Mouse (Mus musculus) retina, postnatal 1 day (tissue): Measurements from ENCODE around the gene Myzap.

Experiments used
- DNase-seq: peaks from one replicate; pipeline ENCODE4 v3.0.0-alpha.2; 2012

The Myzap gene

DNA sequence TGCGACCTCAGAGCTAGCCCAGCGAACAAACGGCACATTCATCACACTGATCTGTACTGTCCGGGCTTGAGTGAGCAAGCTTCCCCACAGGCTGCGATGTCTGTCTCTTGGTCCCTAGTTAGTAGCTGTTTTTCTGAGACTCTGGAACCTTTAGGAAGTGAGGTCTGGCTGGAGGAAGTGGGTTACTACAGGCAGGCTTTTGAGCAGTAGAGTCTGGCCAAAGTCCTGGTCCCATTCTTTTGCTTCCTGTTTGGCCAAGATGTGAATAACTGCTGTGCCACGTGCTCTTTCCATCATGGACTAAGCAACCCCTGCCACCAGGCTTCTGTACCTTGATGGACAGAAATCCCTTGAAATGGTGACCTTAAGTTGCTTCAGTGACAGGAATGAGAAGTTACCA lies 4.7 kb upstream of the Myzap start:
- no peak for DNase-seq

DNA sequence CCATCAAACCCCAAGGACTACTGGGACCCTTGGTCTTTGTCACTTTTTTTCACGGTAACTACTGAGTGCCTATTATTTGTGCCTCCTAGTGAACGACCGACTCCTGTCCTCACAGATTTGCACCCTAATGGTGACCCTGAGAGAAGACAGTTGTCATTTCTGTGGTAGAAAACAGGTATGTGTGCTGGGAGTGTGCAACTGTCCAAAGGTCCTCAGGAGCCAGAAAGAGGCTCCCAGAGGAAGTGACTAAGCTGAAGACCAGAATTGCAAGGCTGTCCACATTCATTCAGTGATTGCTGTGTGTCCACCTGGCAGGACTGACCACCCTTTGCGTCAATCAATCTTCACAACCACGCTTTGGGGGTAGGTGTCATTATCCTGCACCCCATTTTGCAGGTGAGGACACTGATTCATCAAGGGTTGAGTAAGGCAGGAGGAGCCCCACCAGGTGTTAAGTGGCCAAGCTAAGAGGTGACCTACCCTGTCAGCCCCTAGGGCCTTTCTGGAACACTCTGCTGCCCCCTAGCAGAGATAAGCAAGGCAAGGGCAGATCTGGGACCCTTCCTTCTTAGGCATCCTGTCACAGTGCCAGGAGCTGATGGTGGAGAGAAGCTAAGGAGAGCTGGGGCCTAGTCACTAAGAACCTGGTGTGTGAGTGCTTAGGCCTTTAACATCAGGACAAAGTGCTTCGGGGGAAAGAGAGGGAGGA lies 571 bp upstream of the Myzap start:
- peak; percentile 24 for DNase-seq

DNA sequence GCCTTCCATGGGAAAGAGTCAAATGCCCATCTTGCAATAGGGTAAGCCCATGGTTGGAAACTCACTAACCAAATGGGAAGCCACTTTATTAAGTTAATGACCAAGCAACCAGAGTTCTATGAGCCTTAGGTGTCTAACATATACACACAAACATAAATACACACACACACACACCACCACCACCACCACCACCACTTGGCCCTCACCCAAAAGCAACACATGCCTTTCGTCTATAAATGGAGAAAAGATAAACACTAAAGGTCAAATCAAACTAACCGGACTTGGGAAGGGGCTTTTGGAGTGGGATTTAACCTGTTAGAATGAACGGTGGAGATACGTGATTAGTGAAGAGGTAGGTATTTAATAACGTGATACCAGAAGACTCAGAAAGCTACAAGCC lies 1.1 kb downstream of the Myzap start:
- DNase-seq = no peak

DNA sequence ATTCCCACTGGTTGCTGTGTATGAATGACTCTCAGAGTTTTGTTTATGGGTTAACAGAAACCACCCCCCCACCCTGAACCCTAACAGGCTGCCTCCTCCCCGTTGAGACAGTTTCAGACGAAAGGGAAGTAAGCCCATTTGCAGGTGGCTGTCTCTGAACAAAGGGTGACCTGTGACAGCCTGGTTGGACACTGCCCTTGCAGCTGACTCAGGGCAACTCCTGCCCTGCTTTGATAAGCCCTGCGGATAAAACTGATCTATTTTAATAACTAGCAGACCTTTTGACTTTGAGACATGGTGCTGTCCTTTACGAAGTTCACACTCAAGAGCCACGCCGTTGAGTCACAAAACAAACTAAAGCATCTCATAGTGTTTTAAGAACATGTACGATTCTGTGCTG lies 2.4 kb downstream of the Myzap start:
- no peak for DNase-seq

DNA sequence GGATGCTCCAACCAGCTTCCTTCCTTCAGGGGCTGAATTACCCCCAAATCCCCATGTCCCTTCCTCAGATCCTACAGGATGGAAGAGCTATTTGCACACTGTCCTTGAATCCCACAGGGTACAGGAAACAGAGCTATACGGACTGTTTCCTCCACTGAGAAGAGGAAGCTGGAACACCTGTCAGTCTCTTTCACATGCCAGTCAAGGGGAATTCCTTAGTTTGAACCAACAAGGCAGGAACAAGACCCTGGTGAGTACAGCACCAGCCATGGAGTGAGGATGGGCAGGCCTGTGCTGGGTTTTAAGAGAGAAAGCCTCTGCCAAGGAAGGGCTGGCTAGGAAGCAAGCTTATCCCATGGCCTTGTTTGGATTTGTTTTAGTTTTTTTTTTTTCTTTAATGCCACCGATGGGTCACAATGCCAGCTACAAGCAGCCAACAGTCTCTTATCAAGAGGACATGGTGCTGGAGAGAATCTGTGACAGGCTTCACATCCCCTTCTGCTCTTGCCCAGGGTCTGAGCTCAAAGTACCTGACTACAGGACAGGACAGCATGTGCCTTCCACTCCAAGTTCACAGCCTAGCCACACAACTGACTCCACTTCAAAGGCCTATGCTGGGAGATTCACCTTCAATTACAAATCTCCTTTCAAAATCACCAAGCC lies 3.1 kb downstream of the Myzap start:
- no peak for DNase-seq

DNA sequence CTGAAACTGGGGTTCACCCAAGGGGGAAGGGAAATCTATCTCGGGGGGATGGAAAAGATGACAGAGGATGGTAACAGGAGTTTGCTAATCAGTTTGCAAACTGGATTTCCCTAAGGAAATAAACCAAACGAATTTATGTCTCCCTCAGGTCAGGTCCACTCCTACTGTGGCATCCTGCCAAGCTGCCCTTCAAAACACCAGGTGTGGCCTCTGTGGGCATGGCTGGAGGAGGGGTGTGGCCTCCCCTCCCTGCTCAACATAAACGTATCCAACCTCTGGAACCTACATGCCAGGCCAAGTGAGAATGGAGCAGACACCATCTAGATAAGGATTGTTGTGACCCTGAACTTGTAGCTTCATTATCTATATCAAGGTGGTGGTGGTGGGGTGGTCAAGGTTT lies 5.8 kb downstream of the Myzap start:
- no peak for DNase-seq

DNA sequence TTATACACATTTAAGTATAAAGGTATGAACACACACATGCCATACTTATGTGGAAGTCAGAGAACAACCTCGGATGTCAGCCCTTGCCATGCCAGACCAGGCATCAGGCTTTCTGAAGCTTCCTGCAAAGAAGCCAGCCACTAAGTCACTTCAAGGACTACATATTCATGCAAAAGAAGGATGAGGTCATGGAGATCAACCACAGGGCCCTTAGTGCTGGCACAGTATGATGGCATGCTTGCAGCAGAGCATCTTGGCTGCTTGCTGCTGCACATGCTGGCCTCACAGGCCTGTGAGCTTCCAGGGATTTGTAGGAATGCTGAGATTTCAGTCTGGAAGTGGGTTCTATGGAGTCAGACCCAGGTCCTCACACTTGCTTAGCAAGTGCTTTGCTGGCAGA lies 9.4 kb downstream of the Myzap start:
- no peak for DNase-seq

DNA sequence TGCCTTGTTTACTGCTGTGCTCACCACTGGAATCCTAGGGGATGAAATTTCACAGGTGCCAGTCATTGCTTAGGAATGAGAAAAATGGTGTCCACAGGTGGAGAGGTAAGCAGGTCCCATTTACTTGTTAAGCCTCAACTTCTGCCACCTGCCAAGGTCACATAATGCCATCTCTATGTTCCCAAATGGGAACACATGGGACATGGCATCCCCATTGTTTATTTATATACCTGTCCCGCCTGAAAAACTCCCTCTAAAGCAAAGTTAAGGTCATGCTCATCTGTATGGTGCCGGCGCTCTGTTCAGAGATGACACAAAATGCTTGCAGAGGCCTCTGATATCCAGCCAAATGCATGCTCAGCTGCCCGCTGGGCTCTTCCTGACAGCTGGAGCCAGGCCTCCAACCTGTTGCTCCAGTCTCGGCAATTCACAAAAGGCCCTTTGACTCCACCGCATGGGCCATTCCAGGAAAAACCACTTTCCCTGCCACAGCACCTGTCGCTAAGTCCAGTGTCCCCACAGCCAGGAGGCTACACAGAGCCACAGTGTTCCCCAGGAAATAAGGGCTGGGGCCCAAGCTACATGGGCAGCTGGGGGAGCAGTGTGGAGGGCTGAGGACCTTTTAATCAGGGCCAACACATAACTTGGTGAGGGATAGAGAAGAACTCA lies 13.1 kb downstream of the Myzap start:
- DNase-seq = peak; percentile 27

DNA sequence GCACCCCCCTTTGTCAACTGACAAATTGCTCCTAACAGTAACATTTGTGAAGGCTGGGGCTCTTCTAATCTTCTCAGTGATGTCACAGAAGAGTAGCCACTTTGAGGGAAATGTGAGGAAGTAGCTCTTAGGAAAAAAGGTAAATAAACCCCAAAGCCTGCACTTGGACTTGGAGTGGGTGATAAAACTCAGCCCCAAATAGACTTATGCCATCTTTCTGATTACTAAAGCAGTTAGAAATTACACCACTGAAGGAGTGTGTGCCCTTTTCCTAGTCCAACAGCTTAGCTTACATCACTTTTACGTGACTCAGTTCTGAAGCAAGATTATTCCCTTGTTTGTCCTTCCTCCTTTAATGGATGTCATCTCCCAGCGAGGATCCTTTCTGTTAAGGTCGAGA lies 17.7 kb downstream of the Myzap start:
- DNase-seq = no peak

DNA sequence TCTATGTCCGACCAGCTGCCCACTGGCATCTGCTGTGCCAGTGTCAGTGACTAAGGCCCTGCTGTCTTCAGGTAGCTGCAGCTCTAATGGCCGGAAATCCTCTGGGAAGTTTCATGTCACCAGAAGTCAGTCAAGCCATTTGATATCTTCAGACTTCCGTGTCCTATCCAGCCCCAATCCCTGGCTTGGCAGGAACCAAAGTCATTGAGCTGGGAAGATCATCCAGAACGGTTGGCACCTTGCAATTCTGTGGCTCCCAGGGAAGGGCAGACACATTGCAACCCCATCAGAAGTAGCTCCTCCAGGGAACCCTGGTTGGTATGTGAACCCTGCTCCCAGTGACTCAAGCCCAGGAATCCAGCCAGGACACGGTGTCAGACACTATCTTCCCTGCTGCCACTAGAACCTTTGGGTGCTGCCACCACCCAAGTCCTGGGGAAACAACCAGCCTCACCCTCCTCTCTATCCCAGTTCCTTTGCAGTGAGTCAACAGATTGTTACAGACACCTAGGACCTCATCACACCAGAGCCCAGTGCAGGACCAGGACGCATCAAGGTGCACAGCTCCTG lies 18.3 kb downstream of the Myzap start:
- DNase-seq = no peak

DNA sequence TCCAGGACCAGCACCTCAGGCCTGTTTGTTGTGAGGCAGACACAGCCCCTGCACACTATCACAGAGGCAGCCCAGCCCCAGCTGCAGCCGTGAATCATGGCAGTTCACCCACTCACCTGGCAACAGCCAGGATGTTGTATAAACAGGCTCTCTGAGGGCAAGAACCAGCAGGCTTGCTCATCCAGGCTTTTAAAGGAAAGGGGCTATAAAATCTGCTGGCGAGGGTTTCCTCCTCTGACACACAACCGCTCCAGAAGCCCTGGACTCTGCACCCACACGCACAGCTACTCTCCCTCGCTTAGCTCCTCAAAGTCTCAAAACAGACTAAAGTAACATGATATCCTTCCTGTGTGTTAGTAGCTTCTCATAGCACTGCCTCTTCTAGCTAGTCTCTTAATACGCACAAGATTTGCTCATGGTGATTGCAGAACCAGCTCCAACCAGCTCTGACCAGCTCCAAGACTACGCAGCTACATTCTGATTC lies 21.0 kb downstream of the Myzap start:
- no peak for DNase-seq

DNA sequence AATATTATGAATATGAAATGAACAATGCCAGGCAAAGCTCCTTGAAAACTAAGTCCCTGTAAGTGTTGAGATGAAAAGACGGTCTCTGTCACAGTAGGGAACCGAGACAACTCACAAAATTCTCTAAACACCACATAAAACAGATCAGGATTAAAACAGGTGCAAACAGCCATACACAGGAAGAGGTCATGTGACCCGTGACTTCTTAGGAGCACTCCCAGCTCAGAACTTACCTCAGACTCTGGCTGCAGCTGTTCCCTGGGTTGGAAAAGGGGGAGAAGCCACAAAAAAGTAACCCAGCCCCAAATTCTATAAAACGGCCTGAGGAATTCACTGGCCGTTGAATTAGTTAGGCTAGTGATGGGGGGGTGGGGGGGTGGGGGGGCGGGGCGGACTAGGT lies 22.0 kb downstream of the Myzap start:
- DNase-seq = no peak

DNA sequence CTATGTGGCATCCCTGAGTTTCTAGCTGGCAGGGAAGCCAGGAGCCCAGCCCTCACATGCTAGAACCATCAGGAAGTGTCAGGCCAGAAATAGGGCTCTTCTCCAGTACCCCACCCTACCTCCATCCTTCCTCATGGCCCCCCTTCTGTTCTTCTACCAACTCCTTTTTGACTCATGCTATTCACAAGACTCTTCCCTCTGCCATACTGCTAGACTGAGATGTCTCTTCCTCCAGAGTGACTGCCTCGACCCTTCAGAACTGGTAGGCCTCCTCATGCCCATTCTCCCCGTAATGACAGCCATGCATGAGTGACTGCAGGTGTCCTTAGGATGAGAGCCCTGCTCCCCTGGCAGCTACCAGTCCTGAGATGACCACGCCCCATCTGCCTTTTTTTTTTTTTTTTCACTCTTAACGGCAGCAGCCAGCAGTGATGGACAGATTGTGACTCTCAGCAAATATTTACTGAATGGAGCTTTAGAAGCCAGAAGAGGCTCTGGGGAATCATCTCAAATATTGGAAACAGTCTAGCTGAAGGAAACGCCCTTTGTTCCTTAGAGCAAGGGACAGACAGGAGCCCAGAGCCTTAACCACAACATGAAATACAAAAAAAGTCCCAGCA lies 23.7 kb downstream of the Myzap start:
- DNase-seq = no peak

DNA sequence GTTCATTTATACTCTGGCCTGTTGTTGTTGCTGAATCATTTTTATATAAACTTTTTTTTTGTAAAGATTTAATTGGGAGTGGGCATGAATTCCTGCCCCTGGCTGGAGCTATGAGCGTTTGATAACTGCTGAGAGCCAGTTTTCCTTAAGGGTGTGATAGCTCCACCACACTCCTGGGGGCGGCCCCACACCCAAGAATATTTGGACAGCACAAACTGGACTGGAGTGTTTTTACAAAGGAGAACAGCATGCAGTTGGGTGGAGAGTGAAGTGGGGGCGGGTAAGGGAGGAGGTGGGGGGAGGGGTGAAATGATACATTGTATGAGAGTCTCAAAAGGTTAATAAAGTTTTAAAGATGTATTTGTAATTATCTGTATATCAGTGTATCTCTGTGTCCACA lies 24.8 kb downstream of the Myzap start:
- DNase-seq = no peak

DNA sequence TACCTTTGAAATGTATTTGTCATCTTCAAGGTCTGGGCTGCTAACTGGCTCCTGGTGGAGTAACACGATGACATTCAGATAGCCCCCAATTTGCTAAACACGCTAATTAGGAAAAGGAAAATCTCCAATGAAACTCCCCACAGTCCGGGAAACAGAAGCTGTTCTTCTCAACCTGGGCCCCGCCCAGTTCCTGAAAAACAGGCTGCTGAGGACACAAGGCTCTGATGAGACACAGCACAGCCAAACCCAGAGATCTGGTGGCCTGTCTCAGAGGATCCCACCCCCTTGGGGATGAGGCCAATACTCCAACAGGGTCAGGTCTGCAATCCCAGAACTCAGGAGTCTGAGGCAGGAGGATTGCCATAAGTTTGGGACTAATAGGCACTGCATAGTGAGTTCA lies 25.4 kb downstream of the Myzap start:
- DNase-seq = no peak

DNA sequence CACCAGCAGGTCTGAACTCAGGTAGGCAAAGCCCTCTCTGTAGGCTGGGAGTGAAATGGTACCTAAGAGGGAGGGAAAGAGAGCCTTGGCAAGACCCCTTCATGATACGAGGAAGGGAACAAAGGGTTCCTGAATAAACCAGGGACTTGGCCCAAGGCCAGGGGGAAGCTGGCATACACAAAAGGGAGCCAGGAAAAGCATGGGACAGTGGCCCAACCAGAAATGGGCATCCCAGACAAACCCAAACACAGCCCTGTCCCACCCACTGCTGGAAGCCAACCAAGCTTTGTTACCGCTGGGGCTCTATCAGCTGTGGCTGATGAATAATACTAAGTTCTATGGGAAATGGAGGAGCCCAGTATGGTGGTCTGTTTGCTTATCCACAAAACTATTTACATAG lies 34.4 kb downstream of the Myzap start:
- peak; percentile 50 for DNase-seq

DNA sequence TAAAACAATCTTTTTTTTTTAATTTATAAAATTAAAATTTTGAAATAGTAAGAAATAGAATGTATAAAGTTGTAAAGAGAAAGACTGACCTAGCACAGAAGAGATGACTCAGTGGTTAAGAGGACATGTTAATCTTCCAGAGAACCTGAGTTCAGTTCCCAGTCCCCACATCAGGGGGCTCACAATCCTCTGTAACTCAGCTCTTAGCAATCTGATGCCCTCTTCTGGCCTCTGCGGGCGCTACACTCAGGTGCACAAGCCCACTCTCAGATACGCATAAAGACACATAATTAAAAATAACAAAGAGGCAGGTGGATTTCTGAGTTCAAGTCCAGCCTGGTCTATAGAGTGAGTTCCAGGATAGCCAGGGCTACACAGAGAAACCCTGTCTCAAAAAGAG lies 38.2 kb downstream of the Myzap start:
- no peak for DNase-seq

DNA sequence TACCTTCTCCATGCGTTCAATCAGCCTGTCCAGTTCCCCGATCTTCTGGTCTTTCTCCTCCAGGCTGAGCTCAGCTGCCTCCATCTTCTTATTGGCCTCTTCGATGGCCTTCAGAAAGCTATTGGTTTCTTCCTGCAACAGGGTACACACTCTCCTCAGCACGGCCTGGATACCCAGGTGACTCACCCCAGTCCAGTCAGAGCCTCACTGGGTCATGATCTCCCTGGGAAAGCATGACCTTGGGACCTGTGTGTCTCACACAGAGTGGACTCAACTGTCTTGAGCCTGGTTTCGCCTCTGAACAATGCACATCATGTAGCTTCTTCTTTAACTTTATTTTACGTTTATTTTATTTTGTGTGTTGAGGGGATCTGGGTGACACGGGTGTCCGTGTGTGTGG lies 42.0 kb downstream of the Myzap start:
- DNase-seq = no peak

DNA sequence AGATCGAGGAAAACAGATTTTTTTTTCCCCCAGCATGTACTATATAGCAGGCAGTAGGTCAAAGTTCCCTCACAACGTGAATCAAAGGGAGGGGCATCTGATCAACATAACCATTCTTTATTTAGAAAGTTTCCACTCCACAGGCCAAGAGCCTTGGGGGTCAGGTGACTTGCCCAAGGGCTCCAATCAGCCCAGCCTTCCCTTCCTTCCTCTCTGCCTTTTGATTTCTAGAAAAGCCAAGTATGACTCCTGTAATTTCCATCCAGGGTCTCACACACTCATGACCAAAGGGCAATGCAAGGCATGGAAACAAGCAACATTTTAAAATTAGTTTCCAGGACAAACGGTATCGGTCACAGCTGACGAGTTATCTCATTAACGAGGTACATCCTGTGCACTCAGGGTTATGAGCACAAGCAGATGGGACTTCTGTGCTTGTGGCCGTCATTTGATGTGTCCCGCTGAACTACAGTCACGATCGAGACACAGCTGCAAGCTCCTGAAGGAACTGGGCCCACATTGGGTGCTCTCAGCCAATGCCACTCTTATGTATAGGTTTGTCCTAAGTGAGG lies 44.4 kb downstream of the Myzap start:
- DNase-seq = no peak

DNA sequence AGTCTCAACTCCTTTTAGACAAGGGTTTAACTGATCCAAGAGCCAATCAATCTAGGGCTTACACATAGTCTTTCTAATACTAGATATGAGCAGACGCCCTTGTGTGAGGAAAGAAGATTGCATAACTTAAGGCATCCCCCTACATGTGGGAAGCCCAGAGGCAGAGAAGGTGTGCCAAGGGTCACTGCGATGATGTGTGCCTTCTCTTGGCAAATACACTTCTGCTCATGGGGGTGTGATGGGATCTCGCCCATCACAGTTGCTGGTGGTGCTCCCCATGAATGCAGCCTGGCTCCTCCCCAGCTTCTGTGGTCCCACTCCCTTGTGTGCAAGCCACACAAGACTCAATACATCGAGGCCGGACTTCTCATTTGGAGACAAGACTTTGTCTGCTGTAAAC lies 47.3 kb downstream of the Myzap start:
- DNase-seq = no peak

DNA sequence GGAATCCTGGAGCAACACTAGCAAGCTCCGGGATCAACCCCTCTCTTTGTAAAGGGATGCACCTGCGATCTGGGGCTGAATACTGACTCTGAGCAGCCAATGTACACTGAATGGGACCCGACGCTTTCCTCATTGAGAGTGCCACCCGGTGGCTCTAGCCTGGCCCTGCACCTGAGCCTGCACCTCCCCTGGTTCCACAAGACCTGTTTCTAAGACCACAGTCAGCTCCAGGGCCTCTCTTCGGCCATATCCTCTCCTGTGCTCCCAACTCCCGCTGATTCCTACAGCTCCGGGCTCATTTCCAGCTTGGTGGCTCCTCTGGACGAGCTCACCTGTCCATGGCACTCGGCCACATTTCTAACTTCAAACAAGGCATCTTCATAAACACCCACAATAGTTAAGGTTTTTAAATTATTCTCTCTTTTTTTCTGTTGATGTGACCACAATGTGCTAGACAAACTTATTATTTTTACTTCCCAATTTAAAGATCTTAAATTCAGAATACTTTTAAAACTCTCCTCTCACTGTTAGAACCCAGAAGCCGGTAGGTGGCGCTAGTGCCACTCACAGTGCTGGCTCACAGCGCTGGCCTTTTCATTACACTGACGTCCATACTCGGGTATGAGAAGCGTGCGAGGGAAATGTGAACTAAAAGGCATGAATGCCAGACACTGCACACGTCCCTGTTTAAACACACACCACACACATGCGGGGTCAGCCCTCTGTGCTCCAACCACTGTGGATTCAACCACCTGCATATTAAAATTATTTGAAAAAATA lies 48.5 kb downstream of the Myzap start:
- DNase-seq = peak; percentile 83

DNA sequence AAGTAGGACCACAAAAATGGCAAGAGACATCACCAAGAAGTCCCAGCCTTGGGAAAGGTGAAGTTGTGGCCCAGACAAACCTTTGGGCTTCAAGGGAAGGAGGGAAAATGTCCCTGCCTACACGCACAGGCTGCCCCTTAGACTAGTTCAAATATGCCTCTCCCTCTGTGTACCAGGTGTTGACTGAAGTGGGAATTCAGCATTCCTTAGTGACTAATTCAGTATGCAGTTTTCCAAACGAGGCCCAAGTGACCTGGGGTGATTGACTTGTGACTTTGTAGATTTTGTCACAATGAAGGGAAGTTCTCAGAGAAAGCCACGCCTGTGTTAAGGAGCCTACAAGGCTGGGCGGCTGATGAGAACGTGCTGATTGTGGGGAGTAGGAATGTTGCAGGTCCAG lies 49.9 kb downstream of the Myzap start:
- no peak for DNase-seq
